Mouse (Mus musculus): ENCODE data around the gene Chrng. TPM values are rescaled to one million over a fixed set of nuclear protein-coding genes. Genes with fewer than 3 reads are reported as not detected.

The Chrng gene
- polyA plus RNA-seq, 1 experiment = not detected

DNA sequence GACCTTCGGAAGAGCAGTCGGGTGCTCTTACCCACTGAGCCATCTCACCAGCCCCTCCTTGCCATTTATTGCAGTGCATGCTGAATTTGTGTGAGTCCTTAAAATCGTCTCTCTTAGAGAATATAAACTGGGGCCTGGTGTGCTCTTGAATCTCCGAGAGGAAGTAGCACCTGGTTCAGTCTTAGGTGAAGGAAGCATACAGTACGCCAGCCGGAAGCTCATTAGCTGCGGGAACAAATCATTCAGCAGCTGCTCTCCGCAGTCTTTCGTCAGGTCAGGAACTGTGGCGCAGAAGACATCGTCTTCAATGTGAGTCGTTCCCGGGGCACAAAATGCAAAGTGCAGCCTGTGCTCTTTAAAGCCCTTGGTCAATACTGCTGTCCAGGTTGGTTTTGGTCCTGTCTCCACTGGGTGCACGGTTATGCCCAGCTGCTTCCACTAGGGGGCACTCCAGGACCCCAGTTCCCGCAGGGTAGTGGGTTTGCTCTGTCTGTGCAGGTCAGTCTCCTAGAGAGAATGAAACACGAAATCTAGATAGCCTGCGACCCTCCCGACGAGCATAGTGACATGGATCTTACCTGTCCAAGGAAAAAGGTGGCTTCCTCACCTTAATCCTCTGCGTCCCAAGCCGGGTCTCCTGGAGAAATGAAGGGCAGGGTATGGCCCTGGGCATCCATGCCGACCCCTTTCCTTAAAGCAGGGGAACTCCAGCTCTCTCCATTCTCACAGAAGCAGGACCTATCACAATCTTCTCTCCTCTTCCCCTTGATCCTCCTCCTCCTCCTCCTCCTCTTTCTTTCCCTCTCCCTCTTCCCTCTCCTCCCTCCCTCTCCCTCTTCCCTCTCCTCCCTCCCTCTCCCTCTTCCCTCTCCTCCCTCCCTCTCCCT is 41.7 kb downstream of the Chrng start:
- DNase-seq (ENCODE audit: extremely low spot score in 1 of 2, low spot score in 1 of 2) = peak; percentile 33 to 90

DNA sequence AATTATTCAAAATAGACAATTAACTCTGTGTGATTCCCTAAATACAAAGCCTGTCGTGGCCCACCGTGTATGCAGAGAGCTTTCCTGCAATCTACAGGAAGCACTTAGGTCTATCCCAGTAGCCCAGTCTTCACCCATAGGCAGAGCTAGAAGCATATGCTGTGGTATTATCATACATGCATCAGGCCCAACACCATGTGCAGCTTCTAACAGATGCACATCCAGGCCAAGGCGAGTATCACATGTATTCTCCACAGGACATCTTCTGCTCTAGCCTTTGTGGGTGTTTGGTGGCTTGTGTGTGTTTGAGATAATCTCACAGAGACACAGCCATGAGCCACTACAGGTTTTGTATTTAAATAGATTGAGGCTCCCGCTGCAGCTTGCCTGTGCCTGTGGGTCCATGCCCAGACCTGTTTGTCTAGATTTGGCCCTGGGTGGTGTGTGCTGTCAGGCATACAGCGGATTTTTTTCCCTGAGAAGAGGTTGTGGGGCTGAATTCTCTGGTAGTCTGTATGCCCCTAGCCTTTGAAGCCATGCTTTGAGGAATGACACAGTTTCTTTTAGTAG is 47.7 kb downstream of the Chrng start:
- no peak for DNase-seq (ENCODE audit: extremely low spot score in 1 of 2, low spot score in 1 of 2)

DNA sequence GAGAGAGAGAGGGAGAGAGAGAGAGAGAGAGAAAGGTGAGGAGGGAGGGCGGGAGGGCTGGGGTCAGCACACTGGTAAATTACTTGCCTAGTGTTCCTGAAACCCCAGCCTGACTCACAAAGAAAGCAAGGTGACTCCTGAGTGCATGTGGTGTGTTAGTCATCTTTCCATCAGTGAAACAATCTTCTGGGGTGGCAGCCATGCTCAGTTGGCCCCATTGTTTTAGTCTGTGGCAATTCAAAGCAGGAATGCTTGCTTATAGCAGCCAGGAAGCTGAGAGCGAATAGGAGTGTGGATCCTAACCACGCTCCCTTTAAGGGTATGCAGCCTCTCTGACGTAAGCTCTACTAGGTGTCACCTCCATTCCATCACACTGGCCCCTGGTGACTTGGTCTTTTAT is 50.7 kb downstream of the Chrng start:
- DNase-seq (ENCODE audit: extremely low spot score in 1 of 2, low spot score in 1 of 2) = no peak

DNA sequence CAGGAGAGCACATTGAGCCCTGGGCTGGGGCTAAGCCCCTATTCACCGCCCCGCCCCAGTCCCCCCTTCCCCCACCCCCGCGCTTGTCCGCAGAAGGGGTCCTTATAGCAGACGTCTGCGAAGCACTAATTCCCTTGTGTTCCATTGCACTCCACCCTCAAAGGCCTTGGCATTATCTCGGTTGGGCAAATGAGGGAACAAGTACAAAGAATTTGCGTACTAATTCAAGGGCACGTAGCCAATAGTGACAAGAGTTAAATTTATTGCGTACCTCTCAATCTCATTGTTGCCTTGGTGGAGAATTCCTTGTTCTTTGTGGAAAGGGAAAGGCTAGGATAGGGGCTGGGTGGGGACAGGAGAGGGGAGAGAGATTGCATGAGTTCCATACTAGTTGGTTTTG is 53.2 kb downstream of the Chrng start:
- no peak for DNase-seq (ENCODE audit: extremely low spot score in 1 of 2, low spot score in 1 of 2)

DNA sequence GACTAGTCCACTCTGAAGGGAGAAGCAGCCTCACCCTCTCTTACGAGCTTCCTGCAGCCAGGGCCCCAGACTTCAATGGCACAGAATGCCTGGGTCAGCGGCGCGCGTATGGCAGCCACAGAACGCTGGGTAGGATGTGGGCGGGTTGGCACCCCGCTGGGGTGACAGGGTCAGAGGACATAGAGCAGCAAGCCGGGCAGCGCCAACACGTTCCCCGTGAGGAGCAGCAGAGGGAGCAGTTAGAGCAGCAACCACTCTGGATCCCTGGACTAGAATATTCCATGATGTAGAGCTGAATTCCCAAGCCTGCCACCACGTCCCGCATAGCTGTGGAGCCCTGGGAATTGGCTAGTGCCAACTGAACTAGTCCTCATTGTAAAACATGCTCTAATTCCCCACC is 54.0 kb downstream of the Chrng start:
- DNase-seq (ENCODE audit: extremely low spot score in 1 of 2, low spot score in 1 of 2) = no peak

DNA sequence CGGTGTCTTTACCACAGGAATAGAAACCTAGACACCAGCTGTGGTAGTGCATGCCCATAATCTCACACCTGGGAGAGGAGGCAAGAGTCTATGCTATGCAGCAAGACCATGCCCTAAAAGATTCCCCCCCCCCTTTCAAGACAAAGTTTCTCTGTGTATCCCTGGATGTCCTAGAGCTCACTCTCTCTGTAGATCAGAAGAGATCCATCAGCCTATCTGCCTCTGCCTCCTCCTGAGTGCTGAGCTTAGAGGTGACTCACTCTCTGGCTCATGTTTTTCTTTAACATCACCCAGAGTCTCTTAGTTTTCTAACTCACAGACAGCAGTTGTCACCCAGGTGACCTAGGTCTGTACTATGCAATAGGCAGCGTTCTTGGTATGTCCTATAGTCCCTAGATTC is 54.9 kb downstream of the Chrng start:
- no peak for DNase-seq (ENCODE audit: extremely low spot score in 1 of 2, low spot score in 1 of 2)

Other genes starting within 250 kb of the Chrng start
- not detected in 2 replicates for gene Alppl2, start 114.7 kb upstream of the Chrng start, polyA plus RNA-seq (2012; rRNA removed)
- 0.04 TPM in 1 of 2 replicates, not detected in the other for gene Alpi, start 103.1 kb upstream of the Chrng start, polyA plus RNA-seq (2012; rRNA removed)
- gene Akp3, start 79.7 kb upstream of the Chrng start, polyA plus RNA-seq (2012; rRNA removed) = not detected in 2 replicates
- gene Ecel1, start 48.1 kb upstream of the Chrng start, polyA plus RNA-seq (2012; rRNA removed) = 3.2 and 3.6 TPM in 2 replicates
- gene Prss56, start 21.3 kb upstream of the Chrng start, polyA plus RNA-seq (2012; rRNA removed) = 5.0 and 5.2 TPM in 2 replicates
- gene Chrnd, start 14.1 kb upstream of the Chrng start, polyA plus RNA-seq (2012; rRNA removed) = not detected in 2 replicates
- gene Eif4e2, start 9.3 kb downstream of the Chrng start, polyA plus RNA-seq (2012; rRNA removed) = 56.6 and 59.9 TPM in 2 replicates
- gene Efhd1, start 59.7 kb downstream of the Chrng start, polyA plus RNA-seq (2012; rRNA removed) = 27.6 and 29.0 TPM in 2 replicates
- 64.0 and 74.3 TPM in 2 replicates for gene Gigyf2, start 122.3 kb downstream of the Chrng start, polyA plus RNA-seq (2012; rRNA removed)
- gene Kcnj13, start 190.1 kb downstream of the Chrng start, polyA plus RNA-seq (2012; rRNA removed) = 2.5 and 3.5 TPM in 2 replicates

Data from frontal cortex, adult 2 months (tissue).